In genomic region chr16:26359619-26360018, GRCm38 (mm10) we compare ENCODE assay signal across 15 mouse cellular contexts. TPM values are rescaled to one million over a fixed set of nuclear protein-coding genes. Genes with fewer than 3 reads are reported as not detected.
DNase-seq lines count a peak whose midpoint lies in the region; ATAC-seq and TF ChIP-seq lines count a peak whose summit lies in the region.
"Had no signal": no experiment of that assay in that cellular context is flagged by ENCODE, and none has a peak within 500 bp of the region (broad histone marks: within the 10 kb centered on the region; RNA-seq: fewer than 3 reads in every experiment).

No protein-coding gene starts in this region.

- no peak overlapping the region for H3K4me2 ChIP-seq in forebrain, embryonic 15.5 days (replicated peaks)
- H3K4me2 ChIP-seq in forebrain, embryonic 14.5 days (ENCODE audit: low read length): no peak overlapping the region
- H3K4me2 ChIP-seq in liver, embryonic 12.5 days: no peak overlapping the region
- no peak overlapping the region for H3K4me2 ChIP-seq in hindbrain, embryonic 16.5 days (ENCODE audit: low read length)
- H3K4me2 ChIP-seq: heart, embryonic 12.5 days had no signal

- H3K79me2 ChIP-seq in liver, adult 2 months (ENCODE audit: control insufficient read depth, insufficient read depth, low read length): no peaks in the 10 kb centered on the region

- no peak for DNase-seq in forebrain, embryonic 14.5 days (ENCODE audit: low spot score)
- peak; percentile 41 for DNase-seq in liver, adult 2 months (ENCODE audit: extremely low read depth, low read depth, low spot score)
- peak; percentile 42 for DNase-seq in retina, embryonic 14.5 days (ENCODE audit: low spot score)
- DNase-seq in thymus, adult 18-20 months: no peak
- DNase-seq: heart, postnatal 36 days; kidney, adult 18-20 months; lung, postnatal 14 days had no signal

- H3K27me3 ChIP-seq in forebrain, embryonic 15.5 days: no peaks in the 10 kb centered on the region
- H3K27me3 ChIP-seq in forebrain, embryonic 14.5 days (replicated peaks; ENCODE audit: control insufficient read depth, insufficient read depth, low read length): no peaks in the 10 kb centered on the region
- H3K27me3 ChIP-seq in liver, adult 2 months (ENCODE audit: control insufficient read depth, insufficient read depth, low read length): no peaks in the 10 kb centered on the region
- no peaks in the 10 kb centered on the region for H3K27me3 ChIP-seq in liver, embryonic 12.5 days (replicated peaks)
- H3K27me3 ChIP-seq in hindbrain, embryonic 16.5 days (replicated peaks; ENCODE audit: control insufficient read depth, insufficient read depth, low read length): no peaks in the 10 kb centered on the region
- H3K27me3 ChIP-seq: heart, embryonic 12.5 days had no signal

- no peak overlapping the region for H3K27ac ChIP-seq in forebrain, embryonic 15.5 days (replicated peaks)
- no peak overlapping the region for H3K27ac ChIP-seq in forebrain, embryonic 14.5 days (ENCODE audit: low read depth, low read length)
- H3K27ac ChIP-seq in liver, adult 2 months (replicated peaks; ENCODE audit: insufficient read depth, low read depth, low read length): peak overlapping the region; percentile 93
- H3K27ac ChIP-seq in liver, embryonic 12.5 days: no peak overlapping the region
- H3K27ac ChIP-seq in hindbrain, embryonic 16.5 days (ENCODE audit: low read depth, low read length): no peak overlapping the region
- H3K27ac ChIP-seq: liver, embryonic 14.5 days; midbrain, embryonic 10.5 days had no signal

- H3K9ac ChIP-seq in forebrain, embryonic 15.5 days (replicated peaks): no peak overlapping the region
- no peak overlapping the region for H3K9ac ChIP-seq in forebrain, embryonic 14.5 days (ENCODE audit: low read length)
- no peak overlapping the region for H3K9ac ChIP-seq in liver, adult 2 months (ENCODE audit: low read depth, low read length)
- H3K9ac ChIP-seq in liver, embryonic 12.5 days: no peak overlapping the region
- no peak overlapping the region for H3K9ac ChIP-seq in hindbrain, embryonic 16.5 days (ENCODE audit: low read depth, low read length)
- H3K9ac ChIP-seq: heart, embryonic 12.5 days; liver, embryonic 14.5 days had no signal

- no peaks in the 10 kb centered on the region for H3K36me3 ChIP-seq in forebrain, embryonic 15.5 days
- H3K36me3 ChIP-seq in forebrain, embryonic 14.5 days (ENCODE audit: control insufficient read depth, insufficient read depth, low read length): no peaks in the 10 kb centered on the region
- peaks cover 19% of the 10 kb centered on the region for H3K36me3 ChIP-seq in liver, adult 2 months (ENCODE audit: control insufficient read depth, insufficient read depth, low read length)
- H3K36me3 ChIP-seq in liver, embryonic 12.5 days: no peaks in the 10 kb centered on the region
- no peaks in the 10 kb centered on the region for H3K36me3 ChIP-seq in hindbrain, embryonic 16.5 days (ENCODE audit: control insufficient read depth, insufficient read depth, low read length)
- H3K36me3 ChIP-seq: heart, embryonic 12.5 days; midbrain, embryonic 10.5 days had no signal

- no peaks in the 10 kb centered on the region for H3K9me3 ChIP-seq in forebrain, embryonic 15.5 days
- H3K9me3 ChIP-seq in forebrain, embryonic 14.5 days (replicated peaks; ENCODE audit: control insufficient read depth, low read length): no peaks in the 10 kb centered on the region
- H3K9me3 ChIP-seq in liver, embryonic 12.5 days (replicated peaks): no peaks in the 10 kb centered on the region
- no peaks in the 10 kb centered on the region for H3K9me3 ChIP-seq in hindbrain, embryonic 16.5 days (ENCODE audit: control insufficient read depth, low read length)
- H3K9me3 ChIP-seq: heart, embryonic 12.5 days; midbrain, embryonic 10.5 days had no signal

- TF ChIP-seq POLR2A in liver, adult 2 months (IDR thresholded peaks at IDR 0.05; ENCODE audit: extremely low read depth, insufficient read depth, low read length): no peak

- ATAC-seq in forebrain, embryonic 15.5 days (replicated peaks): 0 out of 2 replicates have a peak, but pooled peaks have one; percentile 16
- ATAC-seq in forebrain, embryonic 14.5 days: no peak
- no peak for ATAC-seq in liver, embryonic 12.5 days
- ATAC-seq in hindbrain, embryonic 16.5 days: peak; percentile 85

- no peak for TF ChIP-seq CTCF in liver, adult 2 months (IDR thresholded peaks at IDR 0.05; ENCODE audit: low read depth, low read length)

- WGBS in forebrain, embryonic 15.5 days: 65% methylated on average over 4 of the region's 4 CpGs
- WGBS in forebrain, embryonic 14.5 days: 59% methylated on average over 4 of the region's 4 CpGs
- WGBS in liver, adult 2 months: 63% methylated on average over 4 of the region's 4 CpGs
- 72% methylated on average over 4 of the region's 4 CpGs for WGBS in liver, embryonic 12.5 days (ENCODE audit: insufficient replicate concordance)
- WGBS in hindbrain, embryonic 16.5 days: 45% methylated on average over 4 of the region's 4 CpGs

- H3K4me3 ChIP-seq in forebrain, embryonic 15.5 days: no peak overlapping the region
- no peak overlapping the region for H3K4me3 ChIP-seq in forebrain, embryonic 14.5 days (ENCODE audit: low read depth, low read length)
- H3K4me3 ChIP-seq in liver, adult 2 months (ENCODE audit: insufficient read depth, low read depth, low read length): no peak overlapping the region
- H3K4me3 ChIP-seq in liver, embryonic 12.5 days: no peak overlapping the region
- no peak overlapping the region for H3K4me3 ChIP-seq in hindbrain, embryonic 16.5 days (ENCODE audit: low read length)
- H3K4me3 ChIP-seq: heart, embryonic 12.5 days; midbrain, embryonic 10.5 days; myocyte had no signal

- H3K4me1 ChIP-seq in forebrain, embryonic 15.5 days: no peaks in the 10 kb centered on the region
- no peaks in the 10 kb centered on the region for H3K4me1 ChIP-seq in forebrain, embryonic 14.5 days (ENCODE audit: control insufficient read depth, insufficient read depth, low read length)
- H3K4me1 ChIP-seq in liver, adult 2 months (ENCODE audit: control insufficient read depth, insufficient read depth, low read length): peaks cover 16% of the 10 kb centered on the region; the same call in 1 of the 2 replicates
- peaks cover 11% of the 10 kb centered on the region; the same call in 1 of the 2 replicates for H3K4me1 ChIP-seq in liver, embryonic 12.5 days
- H3K4me1 ChIP-seq in hindbrain, embryonic 16.5 days (ENCODE audit: control insufficient read depth, insufficient read depth, low read depth, low read length): no peaks in the 10 kb centered on the region
- H3K4me1 ChIP-seq: heart, embryonic 12.5 days had no signal

RNA-seq across cellular contexts. Expression of gene Cldn1, which starts 12.0 kb away (rescaled TPM):
- polyA plus RNA-seq in forebrain, embryonic 15.5 days (2015; fragmentation: Nextera tagmentation; extraction: Ambion mirVana): 2.2 and 5.2 TPM in 2 replicates
- 4.1 and 5.3 TPM in 2 replicates for polyA plus RNA-seq in forebrain, embryonic 14.5 days (2014; fragmentation: Nextera tagmentation; extraction: Ambion mirVana)
- total RNA-seq in liver, adult 2 months (2014; rRNA removed): 39.0 and 59.5 TPM in 2 replicates
- 36.2 and 40.3 TPM in 2 replicates for polyA plus RNA-seq in liver, adult 2 months (2012; rRNA removed)
- polyA plus RNA-seq in liver, embryonic 12.5 days (2016; fragmentation: Nextera tagmentation; extraction: Ambion mirVana): 14.2 and 15.3 TPM in 2 replicates
- polyA plus RNA-seq in hindbrain, embryonic 16.5 days (2015; fragmentation: Nextera tagmentation; extraction: Ambion mirVana): 10.4 and 11.4 TPM in 2 replicates
- total RNA-seq: MEL had no signal

Comparison
In these comparisons a context has a peak if more than half of its experiments do, and no peak if none do; other contexts are left out.
1. ATAC-seq: peak in forebrain, embryonic 15.5 days (single experiment) and hindbrain, embryonic 16.5 days (single experiment); none in forebrain, embryonic 14.5 days (single experiment) and liver, embryonic 12.5 days (single experiment).
2. DNase-seq: peak in liver, adult 2 months (single experiment) and retina, embryonic 14.5 days (single experiment); none in forebrain, embryonic 14.5 days (single experiment) and thymus, adult 18-20 months (0 of 2).